Mouse (Mus musculus) liver, embryonic 12.5 days (tissue): ENCODE results near the gene Ndfip2. TPM values are rescaled to one million over a fixed set of nuclear protein-coding genes. Genes with fewer than 3 reads are reported as not detected.
A peak's percentile ranks its signal among the peaks of the same experiment; 100 is the strongest.

Source experiments
- ATAC-seq: fragments of 200-750 bp; cut with Nextera tagmentation; 2 replicates; pipeline ENCODE4 v1.8.0; 2017; ENCODE audit warnings: moderate number of reproducible peaks, mild to moderate bottlenecking, moderate library complexity
- H3K27ac ChIP-seq: fragments of 300-500 bp; sonication (generic); 2 replicates; pipeline ENCODE4 v1.5.1; 2016; ENCODE audit warnings: mild to moderate bottlenecking
- H3K27me3 ChIP-seq: fragments of 300-500 bp; sonication (generic); replicated peaks from 2 replicates; pipeline ENCODE4 v1.6.1; 2016; ENCODE audit warnings: mild to moderate bottlenecking, moderate library complexity
- H3K36me3 ChIP-seq: fragments of 300-500 bp; sonication (generic); 2 replicates; pipeline ENCODE4 v1.6.1; 2016; ENCODE audit warnings: mild to moderate bottlenecking, moderate library complexity
- H3K4me1 ChIP-seq: fragments of 300-500 bp; sonication (generic); 2 replicates; pipeline ENCODE4 v1.6.1; 2016
- H3K4me2 ChIP-seq: fragments of 300-500 bp; sonication (generic); 2 replicates; pipeline ENCODE4 v1.6.1; 2016; ENCODE audit warnings: mild to moderate bottlenecking, moderate library complexity
- H3K4me3 ChIP-seq: fragments of 300-500 bp; sonication (generic); 2 replicates; pipeline ENCODE4 v1.5.1; 2016; ENCODE audit warnings: mild to moderate bottlenecking, moderate library complexity
- H3K9ac ChIP-seq: fragments of 300-500 bp; sonication (generic); 2 replicates; pipeline ENCODE4 v1.6.1; 2016; ENCODE audit warnings: mild to moderate bottlenecking, moderate library complexity
- H3K9me3 ChIP-seq: fragments of 300-500 bp; sonication (generic); replicated peaks from 2 replicates; pipeline ENCODE4 v1.6.1; 2016; ENCODE audit warnings: mild to moderate bottlenecking, moderate library complexity
- WGBS: fragments of 180-500 bp; shearing (Covaris S2); methylation state at CpG from one replicate; pipeline ENCODE4 v1.1.7; 2016; ENCODE audit not compliant: insufficient replicate concordance; 5-methylcytosine and 5-hydroxymethylcytosine counted together
- polyA plus RNA-seq: library from polyadenylated mRNA; unstranded; fragments of >200 nt; fragmentation: Nextera tagmentation; extraction: Ambion mirVana; gene quantifications from 2 replicates; pipeline ENCODE4 v1.2.1, GENCODE M21; 2016

Ndfip2 gene
- polyA plus RNA-seq, 1 experiment from 2014 or later: 27.0 TPM

DNA sequence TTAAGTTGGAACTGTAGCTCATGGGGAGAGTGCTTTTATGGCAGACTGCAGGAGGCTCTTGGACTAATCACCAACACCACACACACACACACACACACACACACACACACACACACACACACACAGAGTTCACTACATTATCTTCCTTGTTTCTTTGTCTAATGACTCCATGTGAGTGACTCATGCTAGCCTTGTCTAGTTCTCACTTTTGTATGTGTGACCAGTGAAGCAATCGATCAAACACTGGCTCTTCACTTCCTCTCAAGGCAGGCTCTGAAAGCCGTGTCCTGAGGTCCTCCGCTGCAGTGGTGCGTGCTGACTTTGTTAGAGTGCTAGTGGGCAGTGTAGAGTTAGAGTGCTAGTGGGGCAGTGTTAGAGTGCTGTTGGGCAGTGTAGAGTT lies 30.2 kb downstream of the Ndfip2 start:
- peak; percentile 47; the same call in 1 of the 2 replicates for ATAC-seq
- H3K9me3 ChIP-seq: no peaks in the 10 kb centered on the region
- H3K9ac ChIP-seq: no peak overlapping the region
- WGBS: 70% methylated on average over 4 of the region's 4 CpGs
- H3K4me3 ChIP-seq: no peak overlapping the region
- no peak overlapping the region for H3K27ac ChIP-seq
- no peak overlapping the region for H3K4me2 ChIP-seq
- peaks cover 18% of the 10 kb centered on the region for H3K36me3 ChIP-seq
- H3K4me1 ChIP-seq: no peaks in the 10 kb centered on the region
- H3K27me3 ChIP-seq: no peaks in the 10 kb centered on the region

DNA sequence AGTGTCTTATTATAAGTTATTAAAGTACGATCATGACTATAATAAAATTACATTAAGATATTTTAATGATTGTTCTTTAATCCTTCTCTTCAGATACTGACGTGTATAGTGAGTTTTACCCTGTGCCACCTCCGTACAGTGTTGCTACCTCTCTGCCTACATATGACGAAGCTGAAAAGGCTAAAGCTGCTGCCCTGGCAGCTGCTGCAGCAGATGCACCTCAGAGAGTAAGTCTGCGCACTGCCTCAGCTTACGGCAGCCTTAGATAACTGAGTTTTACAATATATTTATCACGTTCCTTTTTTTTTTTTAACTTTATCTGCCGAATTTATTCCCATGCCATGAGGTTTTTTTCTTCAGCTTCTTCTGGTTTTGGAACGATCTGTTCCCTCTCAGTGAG lies 33.8 kb downstream of the Ndfip2 start:
- ATAC-seq: no peak
- H3K27me3 ChIP-seq: no peaks in the 10 kb centered on the region
- 85% methylated on average over 9 of the region's 9 CpGs for WGBS

DNA sequence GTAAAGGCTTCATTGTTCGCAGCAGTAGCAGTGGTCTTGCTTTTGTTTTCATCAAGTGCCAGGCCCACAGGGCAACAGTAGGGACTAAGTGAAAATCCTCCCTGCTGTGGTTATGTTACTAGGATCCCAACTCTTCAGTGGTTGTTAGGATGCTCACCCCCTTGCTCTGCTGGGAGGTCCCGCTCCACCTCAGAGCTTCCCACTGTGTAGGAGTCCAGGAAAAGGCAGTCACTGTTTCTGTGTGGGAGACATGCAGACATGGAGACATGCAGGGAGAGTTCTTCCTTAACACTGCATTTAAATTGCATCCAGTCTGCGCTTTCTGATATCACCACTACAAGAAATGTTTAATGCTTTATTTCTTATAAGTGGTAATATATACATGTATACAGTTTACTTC lies 35.4 kb downstream of the Ndfip2 start:
- Histone ChIP-seq H3K36me3 (peaks cover 23% of the 10 kb centered on the region), H3K9me3 (no peaks in the 10 kb centered on the region), H3K9ac (no peak overlapping the region), H3K27ac (no peak overlapping the region), H3K4me1 (no peaks in the 10 kb centered on the region), H3K4me3 (no peak overlapping the region), H3K27me3 (no peaks in the 10 kb centered on the region), H3K4me2 (no peak overlapping the region)
- 84% methylated on average over 3 of the region's 3 CpGs for WGBS
- no peak for ATAC-seq

More for the DNA sequence above, 33.8 kb downstream of the Ndfip2 start:
- no peak overlapping the region for H3K9ac ChIP-seq
- H3K4me1 ChIP-seq: no peaks in the 10 kb centered on the region
- peaks cover 23% of the 10 kb centered on the region for H3K36me3 ChIP-seq
- no peak overlapping the region for H3K4me2 ChIP-seq
- no peak overlapping the region for H3K27ac ChIP-seq
- no peak overlapping the region for H3K4me3 ChIP-seq
- no peaks in the 10 kb centered on the region for H3K9me3 ChIP-seq

DNA sequence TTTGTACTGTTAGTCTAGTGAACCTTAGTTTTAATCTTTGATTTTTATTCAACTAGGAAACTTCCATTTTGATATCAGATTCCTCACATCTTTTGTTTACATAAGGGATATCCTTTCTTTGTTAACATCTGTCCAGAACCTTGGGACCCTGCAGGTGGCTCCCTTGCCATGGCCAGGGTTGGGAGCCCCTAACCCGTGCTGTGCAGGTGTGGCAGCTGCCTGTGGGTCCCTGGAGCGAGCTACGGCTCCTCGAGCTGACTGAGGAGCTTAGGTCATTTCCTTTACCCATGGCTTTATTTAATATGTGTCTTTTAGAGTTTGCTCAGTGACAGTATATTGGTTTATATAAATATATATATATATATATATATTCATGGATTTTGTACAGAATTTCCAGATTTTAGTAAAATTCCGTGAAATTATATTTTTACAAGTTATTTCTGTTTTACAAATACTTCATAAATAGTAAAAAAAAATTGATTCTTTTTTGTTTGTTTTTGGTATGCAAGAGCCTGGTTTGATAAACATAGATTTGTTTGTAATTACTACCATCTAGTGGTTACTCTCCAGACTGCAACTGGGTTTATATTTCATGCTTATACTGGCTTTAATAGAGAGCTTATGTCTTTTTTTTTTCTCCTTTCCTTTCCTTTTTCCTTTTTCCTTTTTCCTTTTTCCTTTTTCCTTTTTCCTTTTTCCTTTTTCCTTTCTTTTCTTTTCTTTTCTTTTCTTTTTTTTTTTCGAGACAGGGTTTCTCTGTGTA lies 37.6 kb downstream of the Ndfip2 start:
- Histone ChIP-seq H3K9me3 (no peaks in the 10 kb centered on the region), H3K36me3 (peaks cover 19% of the 10 kb centered on the region), H3K4me1 (no peaks in the 10 kb centered on the region), H3K9ac (no peak overlapping the region), H3K27ac (no peak overlapping the region), H3K4me3 (no peak overlapping the region), H3K4me2 (no peak overlapping the region), H3K27me3 (no peaks in the 10 kb centered on the region)
- no peak for ATAC-seq
- WGBS: 43% methylated on average over 6 of the region's 6 CpGs

DNA sequence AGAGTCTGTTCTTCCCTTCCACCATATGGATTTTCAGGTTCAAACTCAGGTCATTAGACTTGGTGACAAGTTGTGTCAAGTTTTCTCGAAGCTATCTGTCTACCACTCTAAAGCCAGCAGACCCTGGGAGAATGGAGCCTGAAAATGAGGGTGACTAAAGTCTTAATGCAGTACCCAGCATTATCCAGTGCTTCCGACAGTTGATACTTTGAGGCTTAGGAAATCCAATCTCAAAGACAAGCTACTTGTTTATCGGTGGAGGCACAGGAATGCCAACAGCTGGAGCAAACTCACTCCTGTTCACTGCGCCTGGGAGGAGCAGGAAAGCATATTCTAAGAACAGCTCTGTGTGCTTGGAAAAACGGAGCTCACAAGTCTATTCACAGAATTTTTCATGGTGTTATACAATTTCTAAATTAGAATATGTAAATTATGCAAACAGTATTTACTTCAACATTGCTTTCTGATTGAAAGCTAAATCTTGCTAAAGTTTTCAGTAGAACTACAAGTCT lies 41.4 kb downstream of the Ndfip2 start:
- Histone ChIP-seq H3K4me2 (no peak overlapping the region), H3K9ac (no peak overlapping the region), H3K4me3 (no peak overlapping the region), H3K36me3 (peaks cover 10% of the 10 kb centered on the region; the same call in 1 of the 2 replicates), H3K27me3 (no peaks in the 10 kb centered on the region), H3K9me3 (no peaks in the 10 kb centered on the region), H3K4me1 (0 out of 2 replicates have a peak, but pooled peaks cover 2% of the 10 kb centered on the region), H3K27ac (no peak overlapping the region)
- no peak for ATAC-seq
- WGBS: 72% methylated on average over 5 of the region's 5 CpGs

DNA sequence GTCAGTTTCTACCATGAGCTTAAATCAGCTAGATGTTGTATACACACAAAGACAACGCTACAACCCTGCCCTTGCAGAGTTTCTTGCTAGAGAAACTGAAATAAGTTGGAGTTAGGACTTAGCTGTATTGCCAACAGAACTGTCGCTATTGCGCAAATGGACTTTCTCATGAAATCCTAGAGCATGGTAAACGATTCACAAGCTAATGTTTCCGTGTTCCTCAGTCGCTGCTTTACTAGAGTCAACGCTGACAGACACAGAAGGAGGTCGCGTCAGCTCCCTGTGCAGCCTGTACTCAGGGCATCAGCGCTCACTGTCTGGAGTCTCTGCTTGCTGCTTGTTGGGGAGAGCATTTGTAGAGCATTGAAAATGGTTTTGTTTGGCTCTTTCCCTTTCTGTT lies 42.2 kb downstream of the Ndfip2 start:
- Histone ChIP-seq H3K27ac (no peak overlapping the region), H3K27me3 (no peaks in the 10 kb centered on the region), H3K4me3 (no peak overlapping the region), H3K36me3 (peaks cover 7% of the 10 kb centered on the region; the same call in 1 of the 2 replicates), H3K4me2 (no peak overlapping the region), H3K4me1 (0 out of 2 replicates have a peak, but pooled peaks cover 2% of the 10 kb centered on the region), H3K9me3 (no peaks in the 10 kb centered on the region), H3K9ac (no peak overlapping the region)
- 80% methylated on average over 10 of the region's 10 CpGs for whole genome bisulfite sequencing
- no peak for ATAC-seq

DNA sequence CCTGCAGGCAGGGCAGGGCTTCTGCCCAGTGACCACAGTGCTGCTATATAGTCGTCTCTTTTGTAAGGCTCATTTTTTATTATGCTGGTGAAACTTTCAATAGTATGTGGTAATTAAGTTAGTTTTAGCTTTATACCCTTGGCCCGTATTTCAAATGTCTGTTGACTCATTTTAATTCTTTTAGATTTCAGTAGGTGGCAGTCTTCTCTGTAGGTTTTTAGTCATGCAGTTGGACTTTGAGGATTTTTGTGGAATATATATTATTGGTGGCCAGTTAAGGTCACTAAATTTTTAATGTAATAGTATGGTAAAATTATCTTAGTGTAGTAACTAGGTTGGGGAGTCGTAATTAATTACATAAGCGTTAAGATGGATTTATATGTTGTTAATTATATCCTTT lies 44.3 kb downstream of the Ndfip2 start:
- no peak for ATAC-seq
- 0 out of 2 replicates have a peak, but pooled peaks cover 2% of the 10 kb centered on the region for H3K4me1 ChIP-seq
- no peak overlapping the region for H3K4me2 ChIP-seq
- H3K27me3 ChIP-seq: no peaks in the 10 kb centered on the region
- H3K9ac ChIP-seq: no peak overlapping the region
- H3K4me3 ChIP-seq: no peak overlapping the region
- 73% methylated on average over 4 of the region's 4 CpGs for WGBS
- H3K36me3 ChIP-seq: peaks cover 5% of the 10 kb centered on the region; the same call in 1 of the 2 replicates
- no peaks in the 10 kb centered on the region for H3K9me3 ChIP-seq
- H3K27ac ChIP-seq: no peak overlapping the region

DNA sequence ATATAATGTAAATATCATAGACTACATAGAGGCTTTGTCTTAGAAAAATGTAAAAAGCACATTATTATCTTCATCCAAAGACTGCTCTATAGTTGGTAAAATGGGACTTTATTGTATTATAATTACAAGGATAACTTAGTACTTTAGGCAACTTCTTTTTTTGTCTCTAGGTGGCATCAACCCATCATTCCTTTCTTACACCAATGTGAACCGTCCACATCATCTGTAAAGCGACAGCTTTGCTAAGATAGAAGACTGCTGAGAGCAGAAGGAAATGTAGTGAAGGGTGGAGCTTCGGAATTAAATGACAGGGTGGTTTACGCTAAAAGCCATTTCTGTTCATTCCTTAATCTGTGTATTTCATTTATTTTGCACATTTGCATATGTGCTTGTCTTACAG lies 49.3 kb downstream of the Ndfip2 start:
- Histone ChIP-seq H3K4me3 (no peak overlapping the region), H3K36me3 (0 out of 2 replicates have a peak, but pooled peaks cover 9% of the 10 kb centered on the region), H3K4me2 (no peak overlapping the region), H3K4me1 (no peaks in the 10 kb centered on the region), H3K9ac (no peak overlapping the region), H3K27me3 (no peaks in the 10 kb centered on the region), H3K9me3 (no peaks in the 10 kb centered on the region), H3K27ac (no peak overlapping the region)
- WGBS: 81% methylated on average over 4 of the region's 4 CpGs
- no peak for ATAC-seq

DNA sequence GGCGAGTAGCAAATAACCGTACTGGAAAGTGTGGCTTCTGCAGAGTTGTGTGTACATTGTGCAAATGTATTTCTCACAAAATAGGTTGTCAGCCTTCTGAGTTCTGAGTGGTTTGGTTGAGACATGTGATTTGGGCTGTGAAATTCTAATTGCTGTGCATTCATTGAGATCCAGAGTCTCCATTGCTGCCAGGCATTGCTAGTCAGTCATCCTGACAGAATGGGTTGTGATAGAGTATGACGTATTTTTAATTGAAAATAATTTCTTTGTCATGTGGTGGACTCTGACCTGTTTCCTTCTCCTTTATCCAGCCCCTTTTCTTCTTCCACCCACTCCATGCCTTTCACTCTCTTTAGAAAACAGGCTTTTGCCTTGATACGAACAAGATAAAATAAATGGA lies 54.0 kb downstream of the Ndfip2 start:
- Histone ChIP-seq H3K27ac (no peak overlapping the region), H3K36me3 (0 out of 2 replicates have a peak, but pooled peaks cover 9% of the 10 kb centered on the region), H3K4me1 (no peaks in the 10 kb centered on the region), H3K4me3 (no peak overlapping the region), H3K9me3 (no peaks in the 10 kb centered on the region), H3K9ac (no peak overlapping the region), H3K27me3 (no peaks in the 10 kb centered on the region), H3K4me2 (no peak overlapping the region)
- no peak for ATAC-seq
- WGBS: 75% methylated on average over 4 of the region's 4 CpGs

DNA sequence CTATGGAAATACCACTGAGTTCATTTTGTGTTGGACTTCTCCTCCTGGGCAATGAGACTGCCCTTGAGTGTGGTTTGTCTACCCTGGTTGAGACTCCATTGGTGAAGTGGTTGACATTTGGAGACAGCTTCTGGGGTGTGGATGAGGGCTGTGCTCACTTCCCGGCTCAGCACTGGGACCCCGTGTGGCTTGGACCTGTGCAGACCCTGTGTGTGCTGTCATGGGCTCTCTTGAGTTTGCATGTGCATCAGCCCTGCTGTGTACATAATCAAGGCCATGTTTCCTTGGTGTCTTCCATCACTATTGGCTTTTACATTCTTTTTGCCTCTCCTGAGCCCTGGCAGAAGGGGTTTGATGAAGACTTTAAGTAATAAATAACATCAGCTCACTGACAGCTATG lies 54.6 kb downstream of the Ndfip2 start:
- 80% methylated on average over 2 of the region's 2 CpGs for WGBS
- Histone ChIP-seq H3K27me3 (no peaks in the 10 kb centered on the region), H3K4me1 (no peaks in the 10 kb centered on the region), H3K36me3 (0 out of 2 replicates have a peak, but pooled peaks cover 7% of the 10 kb centered on the region), H3K9ac (no peak overlapping the region), H3K4me3 (no peak overlapping the region), H3K4me2 (no peak overlapping the region), H3K27ac (no peak overlapping the region), H3K9me3 (no peaks in the 10 kb centered on the region)
- ATAC-seq: no peak

DNA sequence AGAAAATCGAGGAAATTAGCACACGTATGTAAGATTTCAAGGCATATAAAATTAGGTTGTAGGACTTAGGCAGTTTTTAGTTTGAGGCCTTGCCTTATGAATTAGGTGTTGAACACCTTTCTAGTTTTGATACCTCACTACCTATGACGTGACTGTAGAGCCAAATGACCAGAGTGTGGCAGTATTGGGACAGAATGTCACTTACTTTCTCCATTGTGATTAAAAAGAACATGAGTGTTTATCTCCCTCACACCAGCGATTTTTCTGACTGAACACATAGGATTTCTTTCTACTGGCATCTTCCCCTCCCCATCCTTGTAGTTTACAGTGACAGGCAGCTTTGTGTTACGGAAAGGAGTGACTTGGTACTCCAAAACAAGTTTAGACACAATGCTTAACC lies 55.5 kb downstream of the Ndfip2 start:
- WGBS: 44% methylated on average over 5 of the region's 5 CpGs
- H3K4me2 ChIP-seq: no peak overlapping the region

DNA sequence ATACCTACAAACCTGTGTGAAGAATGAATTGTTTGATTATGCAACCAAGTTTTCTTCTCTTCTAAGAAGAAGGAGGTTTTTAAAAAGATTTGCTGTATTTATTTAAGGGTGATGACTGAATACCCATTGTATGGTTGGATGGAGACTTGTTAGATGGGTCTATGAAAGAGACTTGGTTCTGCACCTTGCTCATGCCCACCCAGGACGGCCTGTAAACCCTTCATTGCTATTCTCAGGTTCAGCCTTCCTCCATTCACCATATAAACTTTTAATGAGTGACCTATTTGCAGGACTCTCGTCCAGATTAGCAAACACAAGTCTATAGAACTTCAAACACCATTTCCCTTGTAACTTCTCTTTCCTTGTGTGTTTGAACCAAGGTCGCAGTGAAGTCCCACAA lies 63.3 kb downstream of the Ndfip2 start:
- ATAC-seq: no peak
- H3K4me1 ChIP-seq: no peaks in the 10 kb centered on the region
- WGBS: 59% methylated on average over 3 of the region's 3 CpGs

More for the DNA sequence above, 55.5 kb downstream of the Ndfip2 start:
- no peak overlapping the region for H3K27ac ChIP-seq
- no peaks in the 10 kb centered on the region for H3K9me3 ChIP-seq
- H3K27me3 ChIP-seq: no peaks in the 10 kb centered on the region
- H3K4me1 ChIP-seq: no peaks in the 10 kb centered on the region
- no peak overlapping the region for H3K9ac ChIP-seq
- H3K36me3 ChIP-seq: 0 out of 2 replicates have a peak, but pooled peaks cover 6% of the 10 kb centered on the region
- no peak overlapping the region for H3K4me3 ChIP-seq
- no peak for ATAC-seq

More for the DNA sequence above, 63.3 kb downstream of the Ndfip2 start:
- Histone ChIP-seq H3K9me3 (no peaks in the 10 kb centered on the region), H3K4me2 (no peak overlapping the region), H3K9ac (no peak overlapping the region), H3K27ac (no peak overlapping the region), H3K4me3 (no peak overlapping the region), H3K27me3 (no peaks in the 10 kb centered on the region), H3K36me3 (no peaks in the 10 kb centered on the region)
